Mouse (Mus musculus) testis, adult 2 months (tissue): ENCODE results near the gene Stk11ip. TPM values are rescaled to one million over a fixed set of nuclear protein-coding genes. Genes with fewer than 3 reads are reported as not detected.

Source experiments
- H3K27ac ChIP-seq: fragments of 200-500 bp; 2 replicates; pipeline ENCODE4 v1.5.1; 2012; ENCODE audit warnings: low read depth, low read length; ENCODE audit not compliant: control insufficient read depth, insufficient read depth
- H3K27me3 ChIP-seq: fragments of 200-500 bp; 2 replicates; pipeline ENCODE4 v1.6.1; 2012; ENCODE audit warnings: mild to moderate bottlenecking, low read length, moderate library complexity; ENCODE audit not compliant: control insufficient read depth, insufficient read depth
- H3K36me3 ChIP-seq: fragments of 200-500 bp; 2 replicates; pipeline ENCODE4 v1.6.1; 2012; ENCODE audit warnings: mild to moderate bottlenecking, low read length; ENCODE audit not compliant: control insufficient read depth, insufficient read depth
- H3K4me1 ChIP-seq: fragments of 200-500 bp; 2 replicates; pipeline ENCODE4 v1.6.1; 2012; ENCODE audit warnings: low read length; ENCODE audit not compliant: control insufficient read depth, insufficient read depth
- H3K4me3 ChIP-seq: fragments of 200-500 bp; 2 replicates; pipeline ENCODE4 v1.5.1; 2012; ENCODE audit warnings: low read depth, mild to moderate bottlenecking, low read length, moderate library complexity, mixed read lengths; ENCODE audit not compliant: control insufficient read depth
- CTCF ChIP-seq: fragments of 200-500 bp; IDR thresholded peaks from 2 replicates; pipeline ENCODE4 v1.5.1; 2012; ENCODE audit warnings: low read depth, mild to moderate bottlenecking, inconsistent platforms, low read length, moderate library complexity; ENCODE audit not compliant: control insufficient read depth, insufficient read depth, insufficient replicate concordance
- POLR2A ChIP-seq: fragments of 200-500 bp; IDR thresholded peaks from 2 replicates; pipeline ENCODE4 v1.6.1; 2012; ENCODE audit warnings: low read depth, mild to moderate bottlenecking, inconsistent platforms, low read length, moderate library complexity; ENCODE audit not compliant: control insufficient read depth
- polyA plus RNA-seq: library from polyadenylated mRNA; depleted of rRNA; stranded (reverse); fragments of >200 nt; gene quantifications from 2 replicates; pipeline ENCODE4 v1.2.3, GENCODE M21; 2012

The Stk11ip gene
- polyA plus RNA-seq, 1 experiment: 24.2 TPM

- Histone ChIP-seq H3K27ac (no peak overlapping the region), H3K4me3 (no peak overlapping the region)
Observed at GRCm38 (mm10) chr1:75564102-75564501, 42.8 kb downstream of the Stk11ip start.

DNA sequence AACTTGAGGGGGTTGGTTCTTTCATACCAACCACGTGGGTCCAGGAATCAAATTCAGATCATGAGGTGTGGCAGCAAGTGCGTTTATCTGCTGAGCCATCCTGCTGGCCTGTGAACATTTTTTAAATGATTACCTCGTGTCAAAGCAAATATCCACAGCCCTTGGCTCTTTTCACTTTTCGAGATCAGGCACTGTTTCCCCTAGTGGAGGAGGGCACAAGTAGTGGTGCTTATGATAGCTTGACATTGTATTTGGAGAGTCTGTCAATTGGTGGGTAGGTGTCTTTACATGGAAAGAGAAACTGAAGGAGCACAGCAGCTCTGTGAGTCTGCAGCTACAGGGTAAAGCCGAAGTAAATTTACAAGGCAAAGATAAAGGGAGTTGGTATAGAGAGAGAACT lies 43.6 kb downstream of the Stk11ip start:
- no peaks in the 10 kb centered on the region for H3K27me3 ChIP-seq
- no peak overlapping the region for H3K4me3 ChIP-seq
- peaks cover 10% of the 10 kb centered on the region for H3K4me1 ChIP-seq
- TF ChIP-seq POLR2A: no peak
- no peak for TF ChIP-seq CTCF
- H3K27ac ChIP-seq: no peak overlapping the region
- no peaks in the 10 kb centered on the region for H3K36me3 ChIP-seq

More at GRCm38 (mm10) chr1:75564102-75564501, 42.8 kb downstream of the Stk11ip start:
- Histone ChIP-seq H3K27me3 (no peaks in the 10 kb centered on the region), H3K4me1 (peaks cover 18% of the 10 kb centered on the region), H3K36me3 (no peaks in the 10 kb centered on the region)
- TF ChIP-seq POLR2A (no peak), CTCF (no peak)

DNA sequence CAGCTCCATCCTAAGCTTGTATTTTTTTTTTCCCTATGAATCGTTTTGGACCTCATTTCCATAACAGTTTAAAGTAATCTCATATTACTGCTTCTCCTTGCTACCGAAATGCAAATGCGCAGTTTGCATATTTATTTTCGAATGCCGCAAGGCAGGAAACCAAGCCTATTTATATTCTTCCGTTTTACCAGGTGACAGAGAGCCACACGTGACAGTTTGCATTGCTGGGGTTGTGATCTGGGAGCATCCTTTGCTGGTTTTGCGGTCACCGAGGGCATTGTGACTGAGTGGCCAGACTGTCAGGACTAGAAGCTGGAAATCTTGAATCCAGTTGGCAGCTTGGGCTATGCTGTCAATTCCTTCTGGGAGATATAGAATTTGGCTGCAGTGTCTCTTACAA lies 44.3 kb downstream of the Stk11ip start:
- H3K27ac ChIP-seq: no peak overlapping the region
- TF ChIP-seq CTCF: no peak
- no peak for TF ChIP-seq POLR2A
- H3K36me3 ChIP-seq: no peaks in the 10 kb centered on the region
- peaks cover 4% of the 10 kb centered on the region for H3K4me1 ChIP-seq
- H3K27me3 ChIP-seq: no peaks in the 10 kb centered on the region
- H3K4me3 ChIP-seq: no peak overlapping the region

DNA sequence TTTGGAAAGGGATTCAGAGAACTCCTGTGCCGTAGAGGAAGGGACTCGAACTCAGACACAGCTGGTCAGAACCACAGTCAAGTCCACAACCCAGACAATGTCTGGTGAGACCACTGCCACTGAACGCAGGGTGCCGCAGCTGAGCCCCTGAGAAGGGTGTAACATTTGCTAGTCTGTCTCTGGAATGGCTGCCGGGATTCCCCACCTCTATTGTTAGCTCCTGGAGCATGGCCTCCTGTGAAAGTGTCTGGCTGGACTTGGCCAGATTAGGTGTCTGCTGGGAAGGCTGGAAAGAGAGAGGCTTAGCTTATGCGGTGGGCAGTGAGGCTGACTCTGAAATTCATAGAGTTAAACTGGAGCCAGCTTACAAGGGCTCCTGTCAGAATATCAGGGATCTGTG lies 49.1 kb downstream of the Stk11ip start:
- Histone ChIP-seq H3K27ac (no peak overlapping the region), H3K4me3 (no peak overlapping the region), H3K27me3 (no peaks in the 10 kb centered on the region), H3K36me3 (no peaks in the 10 kb centered on the region), H3K4me1 (no peaks in the 10 kb centered on the region)
- no peak for TF ChIP-seq POLR2A
- TF ChIP-seq CTCF: no peak

- H3K36me3 ChIP-seq: no peaks in the 10 kb centered on the region
- TF ChIP-seq POLR2A: no peak
- H3K27me3 ChIP-seq: no peaks in the 10 kb centered on the region
- H3K27ac ChIP-seq: no peak overlapping the region
- no peaks in the 10 kb centered on the region for H3K4me1 ChIP-seq
- no peak overlapping the region for H3K4me3 ChIP-seq
Observed at GRCm38 (mm10) chr1:75572776-75573175, 51.4 kb downstream of the Stk11ip start.

- no peaks in the 10 kb centered on the region for H3K27me3 ChIP-seq
- H3K27ac ChIP-seq: no peak overlapping the region
- TF ChIP-seq POLR2A: no peak
- TF ChIP-seq CTCF: no peak
- no peaks in the 10 kb centered on the region for H3K4me1 ChIP-seq
- no peaks in the 10 kb centered on the region for H3K36me3 ChIP-seq
- no peak overlapping the region for H3K4me3 ChIP-seq
Observed at GRCm38 (mm10) chr1:75573715-75574114, 52.4 kb downstream of the Stk11ip start.

- Histone ChIP-seq H3K4me1 (no peaks in the 10 kb centered on the region), H3K27me3 (no peaks in the 10 kb centered on the region), H3K4me3 (no peak overlapping the region), H3K36me3 (no peaks in the 10 kb centered on the region), H3K27ac (no peak overlapping the region)
- TF ChIP-seq CTCF (no peak), POLR2A (no peak)
Observed at GRCm38 (mm10) chr1:75574476-75575310, 53.4 kb downstream of the Stk11ip start.

DNA sequence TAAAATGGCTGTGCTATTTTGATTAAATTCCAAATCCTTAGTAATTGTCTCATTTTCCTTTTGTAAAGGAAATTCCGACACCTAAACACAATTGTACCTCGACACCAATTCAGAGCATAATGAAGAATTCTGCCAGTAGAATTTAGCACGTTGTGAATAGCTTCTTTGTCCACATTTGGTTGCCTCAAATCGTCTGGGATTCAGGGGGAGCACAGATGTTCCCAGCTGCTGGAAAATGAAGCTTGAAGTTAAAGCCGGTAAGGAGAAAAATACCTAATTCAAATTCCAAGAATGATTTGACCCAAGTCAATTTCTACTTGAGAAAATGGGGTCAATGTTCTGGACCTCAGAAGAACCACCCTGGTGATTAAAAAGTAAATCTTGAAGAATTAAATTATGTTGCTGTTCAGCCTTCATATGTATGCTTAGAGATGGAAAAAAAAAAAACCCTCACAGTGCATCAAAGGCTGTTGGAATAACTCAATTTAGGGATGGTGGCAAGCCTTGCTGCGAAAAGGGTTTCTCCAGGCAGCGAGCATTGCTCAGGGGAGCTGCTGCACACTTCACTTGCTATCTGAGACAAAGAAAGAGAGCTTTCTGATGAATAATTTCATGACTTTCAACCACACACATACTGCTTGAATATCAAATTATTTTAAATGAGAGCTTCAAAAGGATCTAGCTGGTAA lies 60.8 kb downstream of the Stk11ip start:
- no peak overlapping the region for H3K27ac ChIP-seq
- H3K4me3 ChIP-seq: no peak overlapping the region
- no peaks in the 10 kb centered on the region for H3K4me1 ChIP-seq
- H3K36me3 ChIP-seq: no peaks in the 10 kb centered on the region
- H3K27me3 ChIP-seq: no peaks in the 10 kb centered on the region
- TF ChIP-seq CTCF (no peak), POLR2A (no peak)
